Mouse (Mus musculus): ENCODE measurements around the gene As3mt.

As3mt gene

GRCm38 (mm10) chr19:46733626-46734025, 26.4 kb downstream of the As3mt start:
- in situ Hi-C loops (cut with MboI; ENCODE audit: low pct_unique_long_range_greater_than_20kb in 1 of 2, low sequenced_read_pairs in 2 of 2, unreplicated experiment in 1 of 2) = loop anchor here in 1 of 2 experiments (5.0 kb wide), 2 partner anchors 66 to 146 kb away; no protein-coding TSS in a partner anchor

GRCm38 (mm10) chr19:46735241-46735640, 28.0 kb downstream of the As3mt start:
- in situ Hi-C loops (cut with MboI; ENCODE audit: low pct_unique_long_range_greater_than_20kb in 1 of 2, low sequenced_read_pairs in 2 of 2, unreplicated experiment in 1 of 2) = no loop called here

GRCm38 (mm10) chr19:46737106-46737505, 29.8 kb downstream of the As3mt start:
- in situ Hi-C loops (cut with MboI; ENCODE audit: low pct_unique_long_range_greater_than_20kb in 1 of 2, low sequenced_read_pairs in 2 of 2, unreplicated experiment in 1 of 2) = no loop called here

- in situ Hi-C loops (cut with MboI; ENCODE audit: low pct_unique_long_range_greater_than_20kb in 1 of 2, low sequenced_read_pairs in 2 of 2, unreplicated experiment in 1 of 2) = loop anchor here in 1 of 2 experiments (5.0 kb wide), 1 partner anchor 78 kb away; no protein-coding TSS in a partner anchor
These were observed 33.2 kb downstream of the As3mt start for GRCm38 (mm10) chr19:46740341-46741008.

GRCm38 (mm10) chr19:46741574-46741973, 34.3 kb downstream of the As3mt start:
- in situ Hi-C loops (cut with MboI; ENCODE audit: low pct_unique_long_range_greater_than_20kb in 1 of 2, low sequenced_read_pairs in 2 of 2, unreplicated experiment in 1 of 2) = loop anchor here in 1 of 2 experiments (5.0 kb wide), 1 partner anchor 79 kb away; no protein-coding TSS in a partner anchor

GRCm38 (mm10) chr19:46744681-46745080, 37.4 kb downstream of the As3mt start:
- in situ Hi-C loops (cut with MboI; ENCODE audit: low pct_unique_long_range_greater_than_20kb in 1 of 2, low sequenced_read_pairs in 2 of 2, unreplicated experiment in 1 of 2) = loop anchor here in 1 of 2 experiments (5.0 kb wide), 1 partner anchor 82 kb away; no protein-coding TSS in a partner anchor

GRCm38 (mm10) chr19:46747799-46748198, 40.5 kb downstream of the As3mt start:
- in situ Hi-C loops (cut with MboI; ENCODE audit: low pct_unique_long_range_greater_than_20kb in 1 of 2, low sequenced_read_pairs in 2 of 2, unreplicated experiment in 1 of 2) = no loop called here

- in situ Hi-C loops (cut with MboI; ENCODE audit: low pct_unique_long_range_greater_than_20kb in 1 of 2, low sequenced_read_pairs in 2 of 2, unreplicated experiment in 1 of 2) = no loop called here
These were observed 45.0 kb downstream of the As3mt start for GRCm38 (mm10) chr19:46752235-46752634.

- in situ Hi-C loops (cut with MboI; ENCODE audit: low pct_unique_long_range_greater_than_20kb in 1 of 2, low sequenced_read_pairs in 2 of 2, unreplicated experiment in 1 of 2) = no loop called here
These were observed 47.8 kb downstream of the As3mt start for GRCm38 (mm10) chr19:46755066-46755465.

- in situ Hi-C loops (cut with MboI; ENCODE audit: low pct_unique_long_range_greater_than_20kb in 1 of 2, low sequenced_read_pairs in 2 of 2, unreplicated experiment in 1 of 2) = no loop called here
These were observed 49.0 kb downstream of the As3mt start for GRCm38 (mm10) chr19:46756221-46756620.

GRCm38 (mm10) chr19:46759096-46759495, 51.8 kb downstream of the As3mt start:
- in situ Hi-C loops (cut with MboI; ENCODE audit: low pct_unique_long_range_greater_than_20kb in 1 of 2, low sequenced_read_pairs in 2 of 2, unreplicated experiment in 1 of 2) = no loop called here

- in situ Hi-C loops (cut with MboI; ENCODE audit: low pct_unique_long_range_greater_than_20kb in 1 of 2, low sequenced_read_pairs in 2 of 2, unreplicated experiment in 1 of 2) = loop anchor here (5.0 to 10.0 kb wide), 3 partner anchors 102 to 235 kb away; no protein-coding TSS in a partner anchor
These were observed 52.7 kb downstream of the As3mt start for GRCm38 (mm10) chr19:46759909-46760308.

GRCm38 (mm10) chr19:46760375-46761160, 53.3 kb downstream of the As3mt start:
- in situ Hi-C loops (cut with MboI; ENCODE audit: low pct_unique_long_range_greater_than_20kb in 1 of 2, low sequenced_read_pairs in 2 of 2, unreplicated experiment in 1 of 2) = loop anchor here (5.0 to 10.0 kb wide), 3 partner anchors 102 to 234 kb away; no protein-coding TSS in a partner anchor

- in situ Hi-C loops (cut with MboI; ENCODE audit: low pct_unique_long_range_greater_than_20kb in 1 of 2, low sequenced_read_pairs in 2 of 2, unreplicated experiment in 1 of 2) = loop anchor here (5.0 to 10.0 kb wide), 3 partner anchors 101 to 233 kb away; no protein-coding TSS in a partner anchor
These were observed 54.1 kb downstream of the As3mt start, which contains the start of gene Cnnm2 for GRCm38 (mm10) chr19:46761247-46761946. Gene Cnnm2 (plus strand): TSS chr19:46761596.

- in situ Hi-C loops (cut with MboI; ENCODE audit: low pct_unique_long_range_greater_than_20kb in 1 of 2, low sequenced_read_pairs in 2 of 2, unreplicated experiment in 1 of 2) = loop anchor here (5.0 to 10.0 kb wide), 3 partner anchors 100 to 233 kb away; no protein-coding TSS in a partner anchor
These were observed 54.7 kb downstream of the As3mt start for GRCm38 (mm10) chr19:46761971-46762290.

- in situ Hi-C loops (cut with MboI; ENCODE audit: low pct_unique_long_range_greater_than_20kb in 1 of 2, low sequenced_read_pairs in 2 of 2, unreplicated experiment in 1 of 2) = loop anchor here (5.0 to 10.0 kb wide), 3 partner anchors 100 to 232 kb away; no protein-coding TSS in a partner anchor
These were observed 55.2 kb downstream of the As3mt start for GRCm38 (mm10) chr19:46762291-46762991.

GRCm38 (mm10) chr19:46762992-46763342, 55.7 kb downstream of the As3mt start:
- in situ Hi-C loops (cut with MboI; ENCODE audit: low pct_unique_long_range_greater_than_20kb in 1 of 2, low sequenced_read_pairs in 2 of 2, unreplicated experiment in 1 of 2) = loop anchor here (5.0 to 10.0 kb wide), 3 partner anchors 99 to 232 kb away; no protein-coding TSS in a partner anchor

GRCm38 (mm10) chr19:46763356-46763755, 56.1 kb downstream of the As3mt start:
- in situ Hi-C loops (cut with MboI; ENCODE audit: low pct_unique_long_range_greater_than_20kb in 1 of 2, low sequenced_read_pairs in 2 of 2, unreplicated experiment in 1 of 2) = loop anchor here (5.0 to 10.0 kb wide), 3 partner anchors 99 to 231 kb away; no protein-coding TSS in a partner anchor
